Mouse (Mus musculus): Measurements from ENCODE around the gene Cpn1. TPM values are rescaled to one million over a fixed set of nuclear protein-coding genes. Genes with fewer than 3 reads are reported as not detected.
A peak's percentile ranks its signal among the peaks of the same experiment; 100 is the strongest.

The Cpn1 gene
- polyA plus RNA-seq, 1 experiment from 2014 or later = not detected

DNA sequence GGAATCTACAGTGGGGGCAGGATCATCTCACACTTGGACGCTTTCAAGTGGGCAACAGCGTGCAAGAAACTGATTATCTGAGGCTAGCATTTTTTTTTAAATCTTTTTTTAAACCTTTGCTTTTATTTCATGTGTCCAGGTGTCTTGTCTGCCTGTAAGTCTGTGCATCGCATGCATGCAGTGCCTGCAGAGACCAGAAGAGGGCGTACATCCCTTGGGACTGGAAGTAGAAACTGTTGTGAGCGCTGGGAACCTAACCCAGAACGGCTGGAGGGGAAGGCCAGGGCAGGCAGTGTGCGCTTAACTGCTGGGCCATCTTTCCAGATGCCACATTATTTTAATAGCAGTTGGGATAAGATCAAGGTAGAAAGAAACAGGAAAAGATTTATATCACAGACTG, 63.4 kb downstream of the Cpn1 start:
- Histone ChIP-seq H3K27ac (replicated peaks; ENCODE audit: low read depth, low read length) (no peak overlapping the region), H3K4me3 (ENCODE audit: low read depth, low read length) (no peak overlapping the region), H3K9me3 (replicated peaks; ENCODE audit: control insufficient read depth, low read length) (no peaks in the 10 kb centered on the region; the same call in 1 of the 2 replicates), H3K27me3 (ENCODE audit: control insufficient read depth, insufficient read depth, low read length) (no peaks in the 10 kb centered on the region), H3K4me2 (ENCODE audit: low read depth, low read length) (no peak overlapping the region), H3K36me3 (replicated peaks; ENCODE audit: control insufficient read depth, insufficient read depth, low read depth, low read length) (no peaks in the 10 kb centered on the region), H3K9ac (replicated peaks; ENCODE audit: low read length) (no peak overlapping the region), H3K4me1 (ENCODE audit: control insufficient read depth, insufficient read depth, low read length) (no peaks in the 10 kb centered on the region; the same call in 1 of the 2 replicates)
- 89% methylated on average over 7 of the region's 7 CpGs for WGBS
- DNase-seq (ENCODE audit: low spot score) = no peak
- no peak for ATAC-seq (replicated peaks; ENCODE audit: insufficient number of reproducible peaks, low FRiP score, low TSS enrichment, low read depth)

DNA sequence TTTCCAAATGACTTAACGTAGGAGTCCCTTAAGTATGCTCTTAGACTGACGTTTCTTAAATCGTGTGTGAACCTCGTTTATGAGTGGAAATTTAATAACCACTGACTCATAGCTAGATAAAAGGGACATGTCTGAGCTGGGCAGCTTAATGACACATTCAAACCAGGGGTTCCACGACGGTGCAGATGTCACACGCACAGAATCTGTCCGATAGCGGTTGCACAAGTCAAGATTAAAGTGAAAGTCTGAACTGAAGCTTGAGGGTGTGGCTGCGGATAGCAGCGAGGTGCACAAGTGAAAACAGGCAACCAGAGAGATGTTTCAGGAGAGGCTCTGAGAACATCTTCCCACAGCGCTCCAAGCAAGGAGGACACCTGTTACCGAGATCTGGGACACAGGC, 64.9 kb downstream of the Cpn1 start:
- Histone ChIP-seq H3K4me1 (ENCODE audit: control insufficient read depth, insufficient read depth, low read length) (no peaks in the 10 kb centered on the region; the same call in 1 of the 2 replicates), H3K27me3 (ENCODE audit: control insufficient read depth, insufficient read depth, low read length) (no peaks in the 10 kb centered on the region), H3K4me3 (ENCODE audit: low read depth, low read length) (no peak overlapping the region), H3K36me3 (replicated peaks; ENCODE audit: control insufficient read depth, insufficient read depth, low read depth, low read length) (no peaks in the 10 kb centered on the region), H3K4me2 (ENCODE audit: low read depth, low read length) (no peak overlapping the region), H3K9ac (replicated peaks; ENCODE audit: low read length) (no peak overlapping the region), H3K9me3 (replicated peaks; ENCODE audit: control insufficient read depth, low read length) (no peaks in the 10 kb centered on the region; the same call in 1 of the 2 replicates), H3K27ac (replicated peaks; ENCODE audit: low read depth, low read length) (no peak overlapping the region)
- DNase-seq (ENCODE audit: low spot score) = no peak
- WGBS = 55% methylated on average over 13 of the region's 13 CpGs
- no peak for ATAC-seq (replicated peaks; ENCODE audit: insufficient number of reproducible peaks, low FRiP score, low TSS enrichment, low read depth)

DNA sequence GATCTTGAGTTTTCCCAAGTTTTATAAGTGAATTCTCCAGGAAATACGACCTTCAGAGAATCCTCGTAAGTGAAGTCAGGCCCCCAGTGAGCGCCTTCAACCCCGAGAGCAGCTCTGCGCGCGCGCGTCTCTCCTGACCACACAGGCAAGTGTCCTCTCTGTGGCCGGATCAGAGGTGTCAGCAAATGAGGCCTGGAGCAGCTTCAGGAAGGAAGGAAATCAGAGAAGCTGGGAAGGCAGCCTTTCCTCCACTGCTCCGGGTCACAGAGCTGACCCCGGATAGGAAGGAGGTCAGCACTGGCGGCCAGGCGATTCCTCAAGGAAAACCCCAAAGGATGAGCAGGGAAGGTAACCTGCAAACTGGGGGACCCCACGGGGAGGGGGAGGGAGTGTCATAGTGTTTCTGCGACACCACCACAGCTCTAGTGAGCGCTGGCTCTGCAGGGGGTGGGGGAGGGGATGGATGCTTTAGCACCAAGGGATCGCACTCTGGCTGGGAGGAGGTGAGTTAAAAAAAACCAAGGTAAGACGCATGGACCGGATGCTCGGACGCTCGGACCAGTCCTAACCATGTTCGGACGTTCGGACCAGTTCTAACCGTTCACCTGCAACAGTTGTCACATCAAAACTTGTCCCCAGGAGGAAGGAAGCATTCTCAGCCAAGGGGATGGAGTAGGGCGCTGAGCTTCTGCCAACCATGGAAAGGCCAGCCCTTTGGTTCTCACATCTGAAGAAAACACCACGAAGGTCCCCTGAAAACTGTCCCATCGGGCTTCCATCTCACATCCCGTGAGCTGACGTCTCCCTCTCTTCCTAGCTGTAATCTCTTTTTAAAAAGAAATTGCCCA, 65.7 kb downstream of the Cpn1 start:
- H3K27ac ChIP-seq (replicated peaks; ENCODE audit: low read depth, low read length) = no peak overlapping the region
- WGBS = 8% methylated on average over 30 of the region's 32 CpGs
- H3K9me3 ChIP-seq (replicated peaks; ENCODE audit: control insufficient read depth, low read length) = no peaks in the 10 kb centered on the region; the same call in 1 of the 2 replicates
- H3K4me2 ChIP-seq (ENCODE audit: low read depth, low read length) = no peak overlapping the region; the same call in 1 of the 2 replicates
- DNase-seq (ENCODE audit: low spot score) = peak; percentile 23
- H3K9ac ChIP-seq (replicated peaks; ENCODE audit: low read length) = no peak overlapping the region
- no peak overlapping the region for H3K4me3 ChIP-seq (ENCODE audit: low read depth, low read length)
- H3K36me3 ChIP-seq (replicated peaks; ENCODE audit: control insufficient read depth, insufficient read depth, low read depth, low read length) = no peaks in the 10 kb centered on the region
- H3K4me1 ChIP-seq (ENCODE audit: control insufficient read depth, insufficient read depth, low read length) = no peaks in the 10 kb centered on the region; the same call in 1 of the 2 replicates
- H3K27me3 ChIP-seq (ENCODE audit: control insufficient read depth, insufficient read depth, low read length) = no peaks in the 10 kb centered on the region
- ATAC-seq (replicated peaks; ENCODE audit: insufficient number of reproducible peaks, low FRiP score, low TSS enrichment, low read depth) = no peak

DNA sequence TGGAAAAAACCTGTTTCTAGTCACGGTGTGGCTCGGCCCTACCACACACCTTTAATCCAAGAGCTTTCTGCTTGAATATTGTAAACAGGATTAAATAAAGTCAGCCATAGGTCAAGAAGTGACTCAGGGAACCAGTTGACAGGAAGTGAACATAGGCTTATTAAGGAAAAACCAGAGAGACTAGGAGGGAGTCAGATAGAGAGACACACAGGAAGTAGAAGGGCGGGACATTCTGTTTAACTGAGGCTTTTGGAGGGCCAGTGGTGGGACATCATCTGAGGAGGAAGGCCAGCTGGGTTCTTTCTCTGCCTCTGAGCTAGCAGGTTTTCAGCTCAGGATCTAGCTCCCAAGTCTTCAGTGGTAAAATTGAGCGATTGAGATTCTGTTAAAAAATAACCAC, 66.5 kb downstream of the Cpn1 start:
- no peak for DNase-seq (ENCODE audit: low spot score)
- no peaks in the 10 kb centered on the region for H3K36me3 ChIP-seq (replicated peaks; ENCODE audit: control insufficient read depth, insufficient read depth, low read depth, low read length)
- no peaks in the 10 kb centered on the region; the same call in 1 of the 2 replicates for H3K9me3 ChIP-seq (replicated peaks; ENCODE audit: control insufficient read depth, low read length)
- H3K4me3 ChIP-seq (ENCODE audit: low read depth, low read length) = no peak overlapping the region
- no peak overlapping the region for H3K27ac ChIP-seq (replicated peaks; ENCODE audit: low read depth, low read length)
- WGBS = 86% methylated on average over 4 of the region's 4 CpGs
- no peak overlapping the region for H3K4me2 ChIP-seq (ENCODE audit: low read depth, low read length)
- H3K9ac ChIP-seq (replicated peaks; ENCODE audit: low read length) = no peak overlapping the region
- no peak for ATAC-seq (replicated peaks; ENCODE audit: insufficient number of reproducible peaks, low FRiP score, low TSS enrichment, low read depth)
- H3K27me3 ChIP-seq (ENCODE audit: control insufficient read depth, insufficient read depth, low read length) = no peaks in the 10 kb centered on the region
- no peaks in the 10 kb centered on the region; the same call in 1 of the 2 replicates for H3K4me1 ChIP-seq (ENCODE audit: control insufficient read depth, insufficient read depth, low read length)

DNA sequence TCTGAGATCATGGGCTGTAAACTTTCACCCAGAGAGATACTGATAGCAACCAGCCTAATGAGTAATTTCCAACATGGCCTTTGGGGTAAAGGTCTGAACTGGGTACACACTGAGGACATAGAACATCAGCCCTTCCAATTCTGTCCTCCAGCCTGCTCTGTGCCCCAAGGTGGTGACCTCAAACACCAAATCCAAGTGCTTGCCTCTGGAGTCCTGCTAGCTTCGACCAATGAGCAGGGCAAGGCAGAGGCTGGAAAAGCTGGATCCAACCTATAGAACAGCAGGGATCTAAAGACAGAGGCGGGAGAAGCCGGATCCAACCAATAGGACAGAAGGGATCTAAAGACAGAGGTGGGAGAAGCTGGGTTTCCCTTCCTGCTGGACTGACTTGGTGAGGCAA, 67.5 kb downstream of the Cpn1 start:
- Histone ChIP-seq H3K4me2 (ENCODE audit: low read depth, low read length) (no peak overlapping the region), H3K27ac (replicated peaks; ENCODE audit: low read depth, low read length) (no peak overlapping the region), H3K27me3 (ENCODE audit: control insufficient read depth, insufficient read depth, low read length) (no peaks in the 10 kb centered on the region), H3K4me3 (ENCODE audit: low read depth, low read length) (no peak overlapping the region), H3K9ac (replicated peaks; ENCODE audit: low read length) (no peak overlapping the region), H3K9me3 (replicated peaks; ENCODE audit: control insufficient read depth, low read length) (no peaks in the 10 kb centered on the region; the same call in 1 of the 2 replicates), H3K36me3 (replicated peaks; ENCODE audit: control insufficient read depth, insufficient read depth, low read depth, low read length) (no peaks in the 10 kb centered on the region), H3K4me1 (ENCODE audit: control insufficient read depth, insufficient read depth, low read length) (no peaks in the 10 kb centered on the region; the same call in 1 of the 2 replicates)
- 78% methylated on average over 3 of the region's 3 CpGs for WGBS
- no peak for ATAC-seq (replicated peaks; ENCODE audit: insufficient number of reproducible peaks, low FRiP score, low TSS enrichment, low read depth)
- DNase-seq (ENCODE audit: low spot score) = no peak

DNA sequence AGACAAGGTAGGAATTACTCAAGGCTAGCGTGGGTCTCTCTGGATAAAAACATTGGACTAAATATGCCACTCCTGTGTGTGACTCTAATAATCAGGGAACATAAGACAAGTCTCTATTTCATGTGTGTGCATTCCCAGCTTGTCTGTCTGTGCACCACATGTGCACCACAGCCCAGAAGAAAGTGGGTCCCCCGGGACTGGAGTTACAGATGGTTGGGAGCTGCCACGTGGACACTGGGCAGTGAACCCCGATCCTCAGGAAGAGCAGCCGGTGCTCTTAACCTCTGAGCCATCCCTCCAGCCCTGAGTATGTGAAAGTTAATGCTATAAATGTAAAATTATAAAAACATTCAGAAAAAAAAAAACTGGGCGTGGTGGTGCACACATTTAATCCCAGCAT, 68.6 kb downstream of the Cpn1 start:
- no peak overlapping the region for H3K27ac ChIP-seq (replicated peaks; ENCODE audit: low read depth, low read length)
- no peaks in the 10 kb centered on the region; the same call in 1 of the 2 replicates for H3K4me1 ChIP-seq (ENCODE audit: control insufficient read depth, insufficient read depth, low read length)
- H3K9me3 ChIP-seq (replicated peaks; ENCODE audit: control insufficient read depth, low read length) = no peaks in the 10 kb centered on the region
- H3K4me2 ChIP-seq (ENCODE audit: low read depth, low read length) = no peak overlapping the region
- no peak for ATAC-seq (replicated peaks; ENCODE audit: insufficient number of reproducible peaks, low FRiP score, low TSS enrichment, low read depth)
- 79% methylated on average over 6 of the region's 6 CpGs for WGBS
- H3K9ac ChIP-seq (replicated peaks; ENCODE audit: low read length) = no peak overlapping the region
- DNase-seq (ENCODE audit: low spot score) = no peak
- no peak overlapping the region for H3K4me3 ChIP-seq (ENCODE audit: low read depth, low read length)
- H3K36me3 ChIP-seq (replicated peaks; ENCODE audit: control insufficient read depth, insufficient read depth, low read depth, low read length) = no peaks in the 10 kb centered on the region
- no peaks in the 10 kb centered on the region for H3K27me3 ChIP-seq (ENCODE audit: control insufficient read depth, insufficient read depth, low read length)

DNA sequence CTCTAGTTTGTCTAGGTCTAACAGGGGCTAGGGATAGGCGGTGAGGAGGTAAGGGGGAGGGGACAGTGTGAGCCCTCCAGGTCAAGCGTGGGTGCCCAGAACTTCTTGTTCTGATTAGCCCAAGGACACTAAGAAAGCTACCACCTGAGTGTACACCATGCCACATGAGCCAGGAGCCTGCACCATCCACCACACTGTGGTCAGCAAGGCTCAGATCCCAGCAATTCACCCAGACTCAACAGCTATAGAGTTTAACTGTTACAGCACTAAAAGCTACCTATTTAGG, 69.0 kb downstream of the Cpn1 start:
- no peaks in the 10 kb centered on the region for H3K9me3 ChIP-seq (replicated peaks; ENCODE audit: control insufficient read depth, low read length)
- H3K4me2 ChIP-seq (ENCODE audit: low read depth, low read length) = no peak overlapping the region
- H3K4me1 ChIP-seq (ENCODE audit: control insufficient read depth, insufficient read depth, low read length) = no peaks in the 10 kb centered on the region; the same call in 1 of the 2 replicates
- no peak overlapping the region for H3K27ac ChIP-seq (replicated peaks; ENCODE audit: low read depth, low read length)
- 82% methylated on average over 2 of the region's 2 CpGs for WGBS
- no peak overlapping the region for H3K9ac ChIP-seq (replicated peaks; ENCODE audit: low read length)
- ATAC-seq (replicated peaks; ENCODE audit: insufficient number of reproducible peaks, low FRiP score, low TSS enrichment, low read depth) = no peak
- H3K36me3 ChIP-seq (replicated peaks; ENCODE audit: control insufficient read depth, insufficient read depth, low read depth, low read length) = no peaks in the 10 kb centered on the region
- H3K4me3 ChIP-seq (ENCODE audit: low read depth, low read length) = no peak overlapping the region
- H3K27me3 ChIP-seq (ENCODE audit: control insufficient read depth, insufficient read depth, low read length) = no peaks in the 10 kb centered on the region
- no peak for DNase-seq (ENCODE audit: low spot score)

DNA sequence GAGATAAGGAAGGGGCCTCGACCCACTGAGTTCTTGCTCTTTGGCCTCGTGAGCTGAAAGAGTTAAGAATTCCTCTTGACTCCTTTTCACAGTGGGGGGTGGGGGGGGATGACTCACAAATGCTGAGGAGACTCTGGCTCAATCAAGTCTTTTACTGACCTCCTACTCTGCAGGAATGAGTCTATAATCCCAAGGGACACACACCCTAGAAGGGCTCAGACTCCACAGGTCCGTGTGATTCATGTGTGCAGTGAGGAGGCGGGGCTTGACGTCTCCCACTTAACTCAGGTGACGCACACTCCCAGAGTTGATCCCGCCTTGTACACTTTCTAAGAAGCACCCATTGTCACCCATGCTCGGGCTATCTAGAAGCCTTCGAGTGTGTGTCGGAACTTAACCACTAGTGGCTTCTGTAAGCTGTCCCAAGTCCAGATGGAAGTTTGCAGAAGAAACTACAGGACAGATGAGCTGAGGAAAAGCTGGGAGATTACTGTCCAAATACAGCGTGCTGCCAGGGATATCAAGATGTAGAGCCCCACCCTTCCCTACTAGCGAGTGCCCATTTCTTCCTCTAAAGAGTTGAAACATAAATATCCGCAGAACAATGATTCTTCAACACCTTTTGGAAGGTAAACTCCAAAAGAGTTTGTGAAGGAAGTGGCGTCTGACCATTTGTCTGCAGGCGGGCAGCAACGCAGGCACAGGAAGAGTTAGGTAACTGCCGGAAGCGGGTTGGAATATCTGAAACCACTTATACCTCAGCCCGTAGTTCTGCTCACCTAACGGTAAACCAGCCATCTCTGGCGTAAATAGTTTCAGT, 69.6 kb downstream of the Cpn1 start:
- DNase-seq (ENCODE audit: low spot score) (no peak), ATAC-seq (replicated peaks; ENCODE audit: insufficient number of reproducible peaks, low FRiP score, low TSS enrichment, low read depth) (no peak)
- H3K9me3 ChIP-seq (replicated peaks; ENCODE audit: control insufficient read depth, low read length) = no peaks in the 10 kb centered on the region
- no peak overlapping the region for H3K9ac ChIP-seq (replicated peaks; ENCODE audit: low read length)
- no peaks in the 10 kb centered on the region for H3K27me3 ChIP-seq (ENCODE audit: control insufficient read depth, insufficient read depth, low read length)
- H3K4me2 ChIP-seq (ENCODE audit: low read depth, low read length) = no peak overlapping the region
- H3K27ac ChIP-seq (replicated peaks; ENCODE audit: low read depth, low read length) = no peak overlapping the region
- no peak overlapping the region for H3K4me3 ChIP-seq (ENCODE audit: low read depth, low read length)
- 71% methylated on average over 21 of the region's 21 CpGs for WGBS
- no peaks in the 10 kb centered on the region for H3K36me3 ChIP-seq (replicated peaks; ENCODE audit: control insufficient read depth, insufficient read depth, low read depth, low read length)
- H3K4me1 ChIP-seq (ENCODE audit: control insufficient read depth, insufficient read depth, low read length) = no peaks in the 10 kb centered on the region; the same call in 1 of the 2 replicates
